Mouse (Mus musculus): ENCODE results near the gene Cep95.
A peak's percentile ranks its signal among the peaks of the same experiment; 100 is the strongest.

Gene Cep95

DNA sequence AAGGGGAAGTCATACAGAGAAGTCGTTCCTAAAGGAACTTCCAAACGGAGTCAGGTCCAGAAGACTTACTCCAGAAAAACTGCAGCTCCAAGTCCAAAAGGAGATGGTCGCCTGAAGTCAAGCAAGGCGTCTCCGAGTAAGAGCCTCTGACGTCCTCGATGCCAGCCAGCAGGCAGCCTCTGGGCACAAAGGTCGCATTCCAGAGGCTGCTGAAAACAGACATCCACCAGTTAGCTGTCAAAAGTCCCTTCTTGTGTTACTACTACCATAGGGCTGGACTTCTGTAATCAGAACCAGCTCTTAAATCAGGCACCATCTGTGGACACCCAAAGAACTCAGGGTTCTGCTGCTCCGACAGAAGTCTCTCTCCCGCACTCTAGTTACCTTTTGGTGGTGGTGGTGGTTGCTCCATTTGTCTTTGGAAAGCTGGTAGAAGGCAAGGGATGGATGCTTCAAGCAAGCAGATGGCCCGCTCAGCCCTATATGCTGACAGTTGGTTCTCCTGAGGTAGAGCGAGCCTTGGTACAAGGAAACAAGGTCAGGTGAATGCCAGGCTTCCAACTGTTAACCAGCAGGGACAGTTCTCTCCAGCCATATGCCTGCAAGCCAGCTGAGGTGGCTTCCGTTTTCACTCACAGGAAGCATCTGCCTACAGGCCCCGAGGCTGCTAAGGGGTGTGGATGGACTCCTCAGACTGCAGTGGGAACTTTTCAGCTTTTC, 25.7 kb downstream of the Cep95 start:
- DNase-seq (ENCODE audit: low spot score): no peak

DNA sequence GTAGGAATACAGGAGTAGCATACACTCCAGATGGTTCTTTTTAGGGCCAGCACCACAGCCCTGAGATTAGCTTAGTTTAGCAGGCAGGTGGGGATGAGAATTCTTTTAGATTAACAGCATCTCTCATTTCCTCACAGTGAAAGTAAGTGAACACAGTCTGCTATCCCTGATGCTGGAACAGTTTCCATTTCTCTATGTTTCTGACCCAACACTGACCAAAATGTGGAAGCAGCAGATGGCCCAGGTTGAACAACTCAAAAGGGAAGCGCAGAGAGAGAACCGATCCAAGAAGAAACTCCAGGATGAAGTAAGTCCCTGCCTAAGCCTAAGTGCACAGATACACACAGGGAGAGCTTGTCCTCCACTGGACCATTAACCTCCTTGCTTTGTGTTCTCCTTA, 26.3 kb downstream of the Cep95 start:
- no peak for DNase-seq (ENCODE audit: low spot score)

DNA sequence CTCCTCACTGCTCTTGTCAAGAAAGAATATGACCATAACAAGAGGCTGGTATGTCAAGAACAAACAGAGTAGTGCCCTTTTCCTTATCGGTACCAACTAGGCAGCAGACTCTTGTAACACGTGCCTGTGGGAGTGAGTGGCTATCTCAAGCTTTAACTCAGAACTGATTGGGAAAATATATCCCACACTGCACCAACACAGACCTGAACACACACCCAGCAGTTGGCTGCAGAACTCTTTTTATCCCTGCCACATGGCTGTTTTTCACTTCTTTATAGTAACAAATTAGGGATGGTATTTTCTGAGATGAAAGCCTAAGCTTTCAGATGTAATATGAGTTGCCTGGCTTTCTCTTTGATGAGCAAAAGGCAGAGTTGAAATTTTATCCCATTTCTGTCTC, 26.7 kb downstream of the Cep95 start:
- no peak for DNase-seq (ENCODE audit: low spot score)

DNA sequence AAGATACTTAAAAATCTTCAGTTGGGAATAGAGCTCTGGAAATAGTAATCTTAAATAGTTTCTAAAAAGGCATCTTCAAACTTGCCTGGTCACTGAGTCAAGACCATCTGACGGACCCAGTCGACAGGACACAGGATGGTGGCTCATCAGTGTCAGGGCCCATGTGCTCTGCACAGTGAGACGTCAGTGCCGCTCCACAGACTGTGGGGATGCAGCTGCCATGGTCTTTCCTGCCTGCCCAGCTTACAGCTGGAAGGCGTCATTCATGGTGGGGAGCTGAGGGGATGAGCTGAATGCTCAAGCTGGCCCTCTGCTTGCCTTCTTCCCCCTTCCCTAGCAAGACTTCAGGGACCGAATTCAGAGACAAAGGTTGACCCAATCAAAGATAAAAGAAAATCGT, 27.3 kb downstream of the Cep95 start:
- DNase-seq (ENCODE audit: low spot score): no peak

DNA sequence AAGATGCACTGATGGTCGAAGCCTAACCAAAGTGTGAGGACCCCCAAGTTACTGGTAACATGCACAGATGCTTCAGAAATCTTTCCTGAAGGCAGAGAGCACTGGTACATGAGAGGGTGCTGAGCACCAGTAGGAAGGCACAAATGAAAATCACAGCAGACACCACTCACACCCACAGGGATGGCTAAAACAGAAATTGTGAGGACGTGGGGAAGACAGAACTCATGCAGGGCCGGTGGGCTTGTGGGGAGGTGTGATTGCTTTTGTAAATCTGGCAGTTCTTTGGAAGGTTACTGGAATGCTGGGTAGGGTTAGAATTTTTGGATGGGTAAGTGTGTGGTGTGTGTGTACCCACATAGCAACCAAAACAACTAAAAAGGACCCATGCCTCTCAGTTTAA, 28.1 kb downstream of the Cep95 start:
- no peak for DNase-seq (ENCODE audit: low spot score)

DNA sequence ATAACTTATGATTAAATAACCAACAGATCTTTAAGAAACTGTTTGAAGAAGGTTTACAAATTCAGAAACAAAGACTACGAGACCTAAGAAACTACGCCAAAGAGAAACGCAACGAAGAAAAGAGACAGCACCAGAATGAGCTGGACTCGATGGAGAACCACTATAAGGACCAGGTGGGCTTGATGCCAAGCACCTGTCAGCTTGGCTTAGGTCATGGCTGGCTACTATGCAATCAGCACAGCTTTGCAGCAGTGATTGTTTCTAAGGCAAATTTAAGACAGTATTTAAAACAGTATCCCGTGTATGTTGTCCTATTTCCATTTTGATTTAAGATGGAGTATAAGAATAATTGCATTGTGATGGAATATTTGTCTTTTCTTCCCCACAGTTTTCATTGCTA, 28.8 kb downstream of the Cep95 start:
- no peak for DNase-seq (ENCODE audit: low spot score)

DNA sequence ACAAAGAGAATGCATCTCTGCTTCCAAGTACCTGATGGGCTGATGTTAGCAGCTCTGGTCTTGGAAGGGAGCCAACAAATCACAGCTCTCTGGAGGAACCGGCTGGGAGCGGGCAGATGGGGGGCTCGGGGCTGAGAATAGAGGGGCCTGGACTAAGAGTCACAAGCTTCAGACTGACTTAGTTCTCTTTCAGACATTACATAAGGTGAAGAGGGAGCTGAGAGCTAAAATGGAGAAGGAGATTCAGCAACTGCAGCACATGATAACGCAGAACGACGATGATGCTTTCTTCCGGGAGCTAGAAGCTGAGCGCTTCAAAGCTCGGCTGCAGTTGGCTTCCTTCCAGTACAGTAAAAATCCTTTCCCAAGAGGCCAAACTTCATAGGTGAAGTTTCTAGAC, 29.3 kb downstream of the Cep95 start:
- DNase-seq (ENCODE audit: low spot score): no peak

DNA sequence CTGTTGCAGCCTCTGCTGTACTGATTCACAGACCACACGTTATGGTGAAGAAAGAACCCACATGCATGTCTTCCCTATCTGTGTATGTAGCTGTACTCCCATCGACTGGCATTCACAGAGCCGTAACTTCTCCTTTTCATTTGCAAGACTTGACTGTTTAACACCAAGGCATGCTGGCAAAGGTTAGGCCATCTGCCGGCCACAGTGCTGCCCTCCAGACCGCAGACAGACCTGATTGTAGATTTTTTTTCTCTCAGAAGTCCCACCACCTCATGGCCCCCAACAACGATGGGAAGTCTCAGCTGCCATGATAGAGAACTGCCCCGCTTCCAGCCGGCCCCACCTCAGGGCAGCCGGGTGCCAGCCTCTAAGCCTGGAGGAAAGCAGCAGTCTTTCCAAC, 30.5 kb downstream of the Cep95 start:
- no peak for DNase-seq (ENCODE audit: low spot score)

DNA sequence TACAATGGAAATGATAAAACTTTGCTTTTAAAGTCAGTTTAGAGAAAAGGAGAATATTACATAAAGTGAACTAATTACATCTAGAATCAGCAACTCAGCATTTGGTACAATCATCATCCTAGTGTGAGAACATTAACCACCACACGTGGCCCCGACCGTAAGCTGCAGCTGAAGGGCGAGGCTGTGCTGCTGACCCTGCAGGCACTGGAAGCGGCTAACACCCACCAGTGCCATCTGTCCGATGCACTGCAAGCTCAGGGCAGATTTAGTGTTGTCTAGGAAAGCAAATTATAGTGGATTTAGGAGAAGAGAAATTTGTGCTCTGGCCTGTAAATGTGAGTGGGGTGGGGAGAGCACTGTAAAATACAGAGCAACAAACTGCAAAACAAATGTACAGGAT, 31.2 kb downstream of the Cep95 start:
- no peak for DNase-seq (ENCODE audit: low spot score)

DNA sequence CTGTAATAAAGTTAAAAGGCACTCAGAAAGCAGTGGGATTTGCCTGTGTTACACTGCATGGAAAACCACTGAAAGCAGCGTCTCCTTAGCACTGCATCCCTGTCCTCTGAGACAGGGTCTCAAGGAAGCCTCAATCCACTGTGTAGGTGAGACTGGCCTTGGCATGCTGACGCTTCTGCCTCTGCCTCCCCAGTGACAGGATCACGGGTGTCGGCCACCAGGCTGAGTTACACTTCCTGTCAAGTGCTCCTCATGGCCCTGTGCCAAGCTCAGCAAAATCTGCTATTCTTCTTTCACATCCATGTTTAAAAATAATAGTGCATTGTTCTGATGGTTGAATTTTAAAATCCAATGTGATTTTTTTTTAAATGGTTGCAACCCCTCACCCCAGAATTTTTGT, 31.9 kb downstream of the Cep95 start:
- DNase-seq (ENCODE audit: low spot score): peak; percentile 57

DNA sequence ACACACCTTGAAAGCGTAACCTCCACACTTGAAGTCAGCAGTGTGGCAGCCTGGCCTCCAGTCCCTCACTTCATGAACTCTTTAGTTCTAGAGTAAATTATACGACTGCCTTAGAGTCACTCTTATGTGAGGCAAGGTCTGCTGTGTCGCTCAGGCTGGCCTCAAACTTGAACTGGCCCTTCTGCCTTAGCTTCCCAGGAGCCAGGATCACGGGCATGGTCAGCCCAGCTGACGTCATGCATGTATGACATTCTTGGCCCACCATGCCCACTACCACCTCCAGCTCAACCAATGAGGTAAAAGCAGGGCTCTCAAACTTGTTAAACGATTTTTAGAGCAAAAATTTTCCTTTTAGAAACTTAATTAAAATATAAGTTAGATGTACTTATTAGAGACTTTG, 32.3 kb downstream of the Cep95 start:
- DNase-seq (ENCODE audit: low spot score): no peak

DNA sequence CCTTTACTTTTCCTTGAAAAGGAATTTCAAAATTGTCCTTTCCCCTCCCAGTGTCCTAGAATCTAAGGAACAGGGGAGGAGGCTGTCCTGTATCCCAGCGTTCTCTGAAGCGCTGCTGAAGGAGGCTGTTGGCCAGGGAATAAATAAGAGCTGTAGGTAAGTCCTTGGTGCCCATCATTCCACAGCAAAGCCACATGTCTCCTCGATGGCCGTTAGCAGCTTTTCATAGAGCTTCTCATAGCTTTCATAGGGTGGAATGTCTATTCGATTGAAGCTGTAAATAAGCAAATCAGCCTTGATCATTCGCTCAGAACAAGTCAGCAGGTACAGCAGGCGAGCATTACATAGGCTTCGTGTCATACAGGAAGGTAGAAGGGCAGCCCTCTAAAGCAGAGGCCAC, 33.4 kb downstream of the Cep95 start:
- no peak for DNase-seq (ENCODE audit: low spot score)

DNA sequence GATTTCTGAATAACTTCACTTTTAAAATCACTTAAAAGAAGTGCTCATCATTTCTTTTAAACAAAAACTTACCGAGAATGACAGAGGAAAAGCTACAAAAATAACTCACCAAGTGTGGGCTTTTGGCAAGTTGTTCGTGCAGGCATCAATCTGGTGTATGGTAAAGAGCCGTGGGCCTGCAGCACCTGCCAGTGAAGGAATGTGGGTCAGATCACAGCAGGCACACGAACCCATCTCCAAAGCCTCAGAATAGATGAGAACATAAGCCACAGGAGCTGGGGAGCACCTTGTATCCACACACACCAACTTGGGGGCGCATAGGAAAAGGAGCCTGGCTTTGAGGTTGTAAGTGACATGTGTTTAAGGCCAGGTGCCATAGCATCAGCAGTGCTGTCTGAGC, 33.9 kb downstream of the Cep95 start:
- no peak for DNase-seq (ENCODE audit: low spot score)

DNA sequence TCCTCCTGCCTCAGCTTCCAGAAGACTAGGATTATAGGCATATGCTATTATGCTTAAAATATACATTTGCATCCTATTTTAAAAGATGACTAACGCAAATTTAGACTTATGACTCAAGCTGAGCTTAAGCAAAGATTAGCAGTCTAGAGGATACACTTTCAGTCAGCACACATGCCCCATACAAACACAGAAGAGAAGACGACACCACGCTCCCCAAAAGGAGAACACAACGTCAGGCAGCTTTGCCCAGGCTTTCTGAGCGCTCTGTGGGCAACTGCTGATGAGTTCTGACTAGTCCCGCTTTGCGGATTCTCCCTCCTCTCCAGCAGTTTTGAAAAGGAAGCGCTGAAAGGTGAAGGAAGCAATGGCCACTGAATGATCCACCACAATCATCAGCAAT, 34.7 kb downstream of the Cep95 start:
- no peak for DNase-seq (ENCODE audit: low spot score)

DNA sequence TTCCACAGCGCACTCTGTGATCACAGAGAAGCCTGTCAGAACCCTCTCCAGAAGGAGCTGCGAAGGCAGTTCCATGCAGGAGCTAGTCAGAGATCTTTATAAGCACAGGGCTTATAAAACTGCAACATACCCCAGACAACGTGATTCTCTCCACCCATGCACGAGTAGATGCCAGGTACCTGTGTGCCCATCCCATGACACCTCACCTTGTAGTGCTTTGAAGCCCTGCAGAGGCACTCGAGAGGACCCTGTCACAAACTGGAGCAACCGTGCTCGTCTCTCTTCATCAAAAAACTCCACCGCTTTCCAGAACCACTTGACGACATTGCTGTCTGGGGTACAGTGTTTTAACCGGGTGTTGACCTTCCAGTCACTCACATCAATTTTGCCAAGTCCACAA, 35.4 kb downstream of the Cep95 start:
- DNase-seq (ENCODE audit: low spot score): no peak

DNA sequence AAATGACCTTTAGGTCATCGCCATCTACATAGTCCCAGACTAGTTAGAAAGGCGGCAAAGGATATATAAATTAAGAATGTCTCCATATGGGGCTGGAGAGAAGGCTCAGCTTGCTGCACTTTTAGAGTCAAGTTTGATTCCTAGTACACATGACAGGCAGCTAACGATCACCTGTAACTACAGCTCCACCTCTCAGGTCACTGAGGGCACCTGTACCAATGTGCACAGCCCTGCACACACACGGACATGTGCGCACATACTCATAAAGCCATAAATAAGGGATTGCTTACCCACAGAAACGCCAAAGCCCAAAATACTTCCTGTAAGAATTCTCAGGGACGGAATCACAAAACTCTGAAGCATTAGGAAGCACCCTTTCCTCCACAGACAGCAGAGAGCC, 39.0 kb downstream of the Cep95 start:
- no peak for DNase-seq (ENCODE audit: low spot score)

DNA sequence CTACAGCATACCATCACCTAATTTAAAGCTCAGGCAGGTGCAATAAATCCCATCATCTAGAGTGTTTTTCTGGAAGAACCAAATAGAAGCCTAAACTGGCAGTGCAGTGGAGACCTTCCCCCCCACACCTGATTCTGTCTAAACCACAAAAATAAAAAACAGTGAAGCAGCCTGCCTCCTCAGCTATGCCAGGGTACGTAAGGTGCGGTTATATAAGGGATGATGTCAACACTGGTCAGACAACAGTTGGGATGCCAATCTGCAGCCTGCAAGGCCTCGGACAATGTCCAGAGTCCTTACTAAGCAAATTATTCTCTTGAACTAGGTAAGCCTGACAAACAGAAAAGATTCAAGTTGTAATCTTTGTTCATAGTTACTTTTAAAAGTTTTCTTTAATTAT, 53.0 kb downstream of the Cep95 start:
- DNase-seq (ENCODE audit: low spot score): no peak

DNA sequence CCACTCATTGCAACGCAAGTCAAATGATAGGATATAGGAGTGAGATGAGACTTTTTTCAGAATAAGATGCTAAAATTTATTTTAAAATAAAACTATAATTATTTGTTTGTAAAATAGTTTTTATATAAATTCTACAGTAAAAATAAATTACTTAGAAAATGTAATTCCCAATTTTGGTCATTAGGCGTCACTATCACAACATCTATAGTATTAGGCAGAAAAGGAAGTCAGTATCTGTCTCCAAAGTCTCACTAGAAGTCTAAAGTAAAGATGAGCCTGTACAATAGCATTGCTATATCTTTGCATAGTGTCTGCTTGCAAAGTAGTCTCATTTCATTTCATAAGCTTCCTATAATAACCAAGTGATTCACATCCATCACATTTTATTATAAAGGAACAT, 62.4 kb downstream of the Cep95 start:
- peak; percentile 11 for DNase-seq (ENCODE audit: low spot score)
